Mouse (Mus musculus) kidney, embryonic 16.5 days (tissue): ENCODE results near the gene Obscn. TPM values are rescaled to one million over a fixed set of nuclear protein-coding genes. Genes with fewer than 3 reads are reported as not detected.

Experiments
- ATAC-seq: fragments of 200-750 bp; cut with Nextera tagmentation; 2 replicates; pipeline ENCODE4 v1.8.0; 2017; ENCODE audit warnings: moderate TSS enrichment; ENCODE audit not compliant: low FRiP score, low TSS enrichment
- H3K27ac ChIP-seq: fragments of 300-500 bp; sonication (generic); 2 replicates; pipeline ENCODE4 v1.5.1; 2014; ENCODE audit warnings: low read length
- H3K27me3 ChIP-seq: fragments of 300-500 bp; sonication (generic); 2 replicates; pipeline ENCODE4 v1.6.1; 2014; ENCODE audit warnings: low read length, control low read depth, mixed read lengths; ENCODE audit not compliant: insufficient read depth
- H3K36me3 ChIP-seq: fragments of 300-500 bp; sonication (generic); 2 replicates; pipeline ENCODE4 v1.6.1; 2014; ENCODE audit warnings: low read length, control low read depth, mixed read lengths; ENCODE audit not compliant: insufficient read depth
- H3K4me1 ChIP-seq: fragments of 300-500 bp; sonication (generic); 2 replicates; pipeline ENCODE4 v1.6.1; 2014; ENCODE audit warnings: low read length, control low read depth, mixed read lengths; ENCODE audit not compliant: insufficient read depth
- H3K4me2 ChIP-seq: fragments of 300-500 bp; sonication (generic); replicated peaks from 2 replicates; pipeline ENCODE4 v1.6.1; 2014; ENCODE audit warnings: low read depth, low read length
- H3K4me3 ChIP-seq: fragments of 300-500 bp; sonication (generic); 2 replicates; pipeline ENCODE4 v1.5.1; 2014; ENCODE audit warnings: mild to moderate bottlenecking, low read length
- H3K9ac ChIP-seq: fragments of 300-500 bp; sonication (generic); replicated peaks from 2 replicates; pipeline ENCODE4 v1.6.1; 2014; ENCODE audit warnings: low read length
- H3K9me3 ChIP-seq: fragments of 300-500 bp; sonication (generic); 2 replicates; pipeline ENCODE4 v1.6.1; 2016; ENCODE audit warnings: low read length, control low read depth
- WGBS: fragments of 180-500 bp; shearing (Covaris S2); extraction: QIAGEN DNeasy Blood & Tissue Kit; methylation state at CpG from one replicate; pipeline ENCODE4 v1.1.7; 2014; 5-methylcytosine and 5-hydroxymethylcytosine counted together
- polyA plus RNA-seq: library from polyadenylated mRNA; unstranded; fragments of >200 nt; fragmentation: Nextera tagmentation; extraction: Ambion mirVana; gene quantifications from 2 replicates; pipeline ENCODE4 v1.2.1, GENCODE M21; 2015

Obscn gene
- polyA plus RNA-seq, 1 experiment from 2014 or later, result 0.50 TPM

GRCm38 (mm10) chr11:59132065-59132464 lies 4.1 kb downstream of the Obscn start:
- Histone ChIP-seq H3K9ac (no peak overlapping the region), H3K4me1 (peaks cover 12% of the 10 kb centered on the region), H3K9me3 (no peaks in the 10 kb centered on the region), H3K27ac (no peak overlapping the region), H3K4me2 (no peak overlapping the region), H3K4me3 (no peak overlapping the region), H3K27me3 (peaks cover 46% of the 10 kb centered on the region), H3K36me3 (no peaks in the 10 kb centered on the region)
- WGBS, result 64% methylated on average over 3 of the region's 3 CpGs
- ATAC-seq, result no peak

- H3K4me3 ChIP-seq, result no peak overlapping the region
- no peak overlapping the region for H3K4me2 ChIP-seq
- H3K27ac ChIP-seq, result no peak overlapping the region
- H3K9me3 ChIP-seq, result no peaks in the 10 kb centered on the region
- ATAC-seq, result no peak
- no peaks in the 10 kb centered on the region for H3K36me3 ChIP-seq
- WGBS, result 58% methylated on average over 18 of the region's 18 CpGs
- peaks cover 40% of the 10 kb centered on the region for H3K27me3 ChIP-seq
- H3K4me1 ChIP-seq, result peaks cover 12% of the 10 kb centered on the region
- H3K9ac ChIP-seq, result no peak overlapping the region
These were observed 4.8 kb downstream of the Obscn start for GRCm38 (mm10) chr11:59131348-59131919.

- Histone ChIP-seq H3K36me3 (no peaks in the 10 kb centered on the region), H3K27me3 (peaks cover 33% of the 10 kb centered on the region), H3K27ac (no peak overlapping the region), H3K9ac (no peak overlapping the region), H3K9me3 (no peaks in the 10 kb centered on the region), H3K4me1 (peaks cover 8% of the 10 kb centered on the region), H3K4me3 (no peak overlapping the region), H3K4me2 (no peak overlapping the region)
- WGBS, result 82% methylated on average over 9 of the region's 9 CpGs
- no peak for ATAC-seq
These were observed 5.4 kb downstream of the Obscn start for GRCm38 (mm10) chr11:59130782-59131181.

- Histone ChIP-seq H3K4me3 (no peak overlapping the region), H3K9ac (no peak overlapping the region), H3K27me3 (no peaks in the 10 kb centered on the region), H3K9me3 (peaks cover 7% of the 10 kb centered on the region), H3K4me1 (0 out of 2 replicates have a peak, but pooled peaks cover 2% of the 10 kb centered on the region), H3K4me2 (no peak overlapping the region), H3K27ac (no peak overlapping the region), H3K36me3 (no peaks in the 10 kb centered on the region)
- 91% methylated on average over 5 of the region's 5 CpGs for WGBS
- ATAC-seq, result no peak
These were observed 30.3 kb downstream of the Obscn start for GRCm38 (mm10) chr11:59105945-59106344.

GRCm38 (mm10) chr11:59102324-59102723 lies 33.9 kb downstream of the Obscn start:
- WGBS, result 66% methylated on average over 3 of the region's 3 CpGs
- Histone ChIP-seq H3K4me1 (0 out of 2 replicates have a peak, but pooled peaks cover 2% of the 10 kb centered on the region), H3K27ac (no peak overlapping the region), H3K36me3 (no peaks in the 10 kb centered on the region), H3K4me2 (no peak overlapping the region), H3K4me3 (no peak overlapping the region), H3K27me3 (no peaks in the 10 kb centered on the region), H3K9me3 (peaks cover 7% of the 10 kb centered on the region), H3K9ac (no peak overlapping the region)
- no peak for ATAC-seq

DNA sequence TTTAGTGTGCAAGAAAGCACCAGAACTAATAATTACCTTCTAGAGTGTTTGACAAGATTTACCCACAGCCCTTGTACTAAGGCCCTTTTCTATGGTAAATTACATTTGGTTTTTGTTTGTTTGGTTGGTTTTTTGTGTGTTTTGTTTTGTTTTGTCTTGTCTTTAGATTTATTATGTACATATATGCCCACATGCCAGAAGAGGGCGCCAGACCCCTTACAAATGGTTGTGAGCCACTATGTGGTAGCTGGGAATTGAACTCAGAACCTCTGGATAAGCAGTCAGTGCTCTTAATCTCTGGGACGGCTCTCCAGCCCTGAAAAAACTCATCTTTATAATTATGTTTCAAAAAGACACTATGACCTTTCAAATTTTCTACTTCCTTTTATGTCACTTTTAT lies 37.9 kb downstream of the Obscn start:
- H3K4me3 ChIP-seq, result no peak overlapping the region
- ATAC-seq, result no peak
- 29% methylated on average over 2 of the region's 2 CpGs for WGBS

DNA sequence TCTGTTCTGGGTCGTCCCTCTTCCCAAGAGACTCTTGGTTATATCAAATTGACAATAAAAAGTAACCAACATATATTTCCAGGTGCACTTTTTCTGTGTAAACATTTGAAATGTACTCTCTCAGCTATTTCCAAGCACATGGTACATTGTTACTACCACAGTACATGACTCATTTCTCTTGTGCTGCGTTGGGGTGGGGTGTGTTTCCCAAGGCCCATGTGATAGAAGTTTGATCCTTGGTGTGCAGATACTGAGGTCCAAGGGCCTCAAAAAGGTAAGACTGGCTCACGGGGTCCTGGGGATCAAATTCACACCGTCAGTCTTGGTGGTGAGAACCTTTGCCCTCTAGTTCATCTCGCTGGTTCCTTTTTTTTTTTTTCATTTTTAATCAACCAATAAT lies 38.4 kb downstream of the Obscn start:
- peaks cover 7% of the 10 kb centered on the region for H3K9me3 ChIP-seq
- 61% methylated on average over 5 of the region's 5 CpGs for WGBS
- no peak overlapping the region for H3K4me3 ChIP-seq
- no peaks in the 10 kb centered on the region for H3K36me3 ChIP-seq
- no peak for ATAC-seq
- H3K27ac ChIP-seq, result no peak overlapping the region
- H3K4me2 ChIP-seq, result no peak overlapping the region
- no peaks in the 10 kb centered on the region for H3K27me3 ChIP-seq
- H3K4me1 ChIP-seq, result no peaks in the 10 kb centered on the region
- no peak overlapping the region for H3K9ac ChIP-seq

More for the DNA sequence above, 37.9 kb downstream of the Obscn start:
- Histone ChIP-seq H3K9me3 (peaks cover 7% of the 10 kb centered on the region), H3K4me1 (no peaks in the 10 kb centered on the region), H3K27me3 (no peaks in the 10 kb centered on the region), H3K9ac (no peak overlapping the region), H3K36me3 (no peaks in the 10 kb centered on the region), H3K4me2 (no peak overlapping the region), H3K27ac (no peak overlapping the region)

DNA sequence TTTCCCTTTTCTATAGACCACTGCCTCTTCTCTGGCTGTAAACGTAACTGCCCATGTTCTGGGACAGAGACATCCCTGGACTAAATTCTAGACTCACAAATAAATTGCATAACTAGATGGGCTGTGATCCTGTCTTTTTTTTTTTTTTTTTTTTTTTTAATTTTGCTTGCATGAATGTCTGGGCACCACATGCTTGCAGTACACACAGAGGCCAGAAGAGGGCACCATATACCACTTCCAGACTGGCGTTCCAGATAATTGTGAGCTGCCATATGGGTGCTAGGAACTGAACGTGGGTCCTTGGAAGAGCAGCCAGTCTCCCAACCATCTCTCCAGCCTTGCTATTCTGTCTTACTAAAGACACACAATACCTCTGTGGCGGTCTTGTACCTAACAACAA lies 42.0 kb downstream of the Obscn start:
- no peaks in the 10 kb centered on the region for H3K4me1 ChIP-seq
- WGBS, result 71% methylated on average over 4 of the region's 4 CpGs

DNA sequence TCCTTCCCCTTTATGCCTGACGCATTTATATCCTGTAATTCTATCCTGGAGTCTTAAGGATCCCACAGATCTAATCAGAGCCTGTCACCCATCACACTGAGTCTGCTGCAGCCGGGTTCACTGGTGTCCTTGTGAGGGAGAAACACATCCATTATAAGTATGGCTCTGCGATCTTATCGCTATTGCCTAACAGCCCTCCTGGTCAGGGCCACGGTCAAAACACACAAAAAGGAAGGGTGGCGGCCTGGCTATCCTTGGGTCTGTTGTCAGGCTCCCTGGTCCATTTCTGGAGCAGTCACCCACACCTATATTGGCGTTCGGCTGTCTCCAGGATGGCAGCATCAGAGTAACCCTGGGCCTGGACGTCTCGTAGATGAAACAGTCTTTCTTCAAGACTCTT lies 48.6 kb downstream of the Obscn start:
- no peak for ATAC-seq
- Histone ChIP-seq H3K27ac (no peak overlapping the region), H3K9me3 (no peaks in the 10 kb centered on the region), H3K4me2 (no peak overlapping the region), H3K9ac (no peak overlapping the region), H3K27me3 (no peaks in the 10 kb centered on the region), H3K36me3 (no peaks in the 10 kb centered on the region), H3K4me3 (no peak overlapping the region), H3K4me1 (no peaks in the 10 kb centered on the region)
- 83% methylated on average over 10 of the region's 10 CpGs for WGBS

More for the DNA sequence above, 42.0 kb downstream of the Obscn start:
- H3K27ac ChIP-seq, result no peak overlapping the region
- 0 out of 2 replicates have a peak, but pooled peaks cover 4% of the 10 kb centered on the region for H3K9me3 ChIP-seq
- H3K27me3 ChIP-seq, result no peaks in the 10 kb centered on the region
- no peaks in the 10 kb centered on the region for H3K36me3 ChIP-seq
- no peak overlapping the region for H3K4me2 ChIP-seq
- no peak overlapping the region for H3K9ac ChIP-seq
- no peak for ATAC-seq
- no peak overlapping the region for H3K4me3 ChIP-seq

DNA sequence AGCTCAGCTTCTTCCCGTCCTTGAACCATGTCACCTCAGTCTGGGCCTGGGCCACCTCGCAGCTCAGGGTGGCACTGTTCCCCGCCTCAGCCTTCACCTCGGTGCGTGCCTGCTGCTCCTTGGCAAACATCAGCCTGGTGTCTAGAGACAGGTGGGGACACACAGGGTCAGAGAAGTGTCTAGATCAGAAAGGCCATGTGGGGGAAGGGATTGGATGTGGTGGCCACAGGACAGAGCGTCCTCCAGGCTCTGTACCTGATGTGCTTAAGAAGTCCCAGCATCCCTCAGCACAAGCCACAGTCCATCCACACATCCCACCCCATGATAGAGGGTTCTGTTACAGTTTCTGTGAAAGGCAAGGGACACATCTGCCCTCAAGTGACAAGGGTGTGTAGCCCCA lies 51.0 kb downstream of the Obscn start:
- no peak for ATAC-seq
- Histone ChIP-seq H3K4me2 (no peak overlapping the region), H3K4me3 (no peak overlapping the region), H3K9ac (no peak overlapping the region), H3K36me3 (no peaks in the 10 kb centered on the region), H3K9me3 (no peaks in the 10 kb centered on the region), H3K4me1 (no peaks in the 10 kb centered on the region), H3K27me3 (no peaks in the 10 kb centered on the region), H3K27ac (no peak overlapping the region)
- WGBS, result 79% methylated on average over 6 of the region's 6 CpGs
